Mouse (Mus musculus): ENCODE results near the gene Fgf11. TPM values are rescaled to one million over a fixed set of nuclear protein-coding genes. Genes with fewer than 3 reads are reported as not detected.

The Fgf11 gene
- 1.7 and 2.2 TPM in 2 replicates for polyA plus RNA-seq (2016; fragmentation: Nextera tagmentation; extraction: Ambion mirVana)

DNA sequence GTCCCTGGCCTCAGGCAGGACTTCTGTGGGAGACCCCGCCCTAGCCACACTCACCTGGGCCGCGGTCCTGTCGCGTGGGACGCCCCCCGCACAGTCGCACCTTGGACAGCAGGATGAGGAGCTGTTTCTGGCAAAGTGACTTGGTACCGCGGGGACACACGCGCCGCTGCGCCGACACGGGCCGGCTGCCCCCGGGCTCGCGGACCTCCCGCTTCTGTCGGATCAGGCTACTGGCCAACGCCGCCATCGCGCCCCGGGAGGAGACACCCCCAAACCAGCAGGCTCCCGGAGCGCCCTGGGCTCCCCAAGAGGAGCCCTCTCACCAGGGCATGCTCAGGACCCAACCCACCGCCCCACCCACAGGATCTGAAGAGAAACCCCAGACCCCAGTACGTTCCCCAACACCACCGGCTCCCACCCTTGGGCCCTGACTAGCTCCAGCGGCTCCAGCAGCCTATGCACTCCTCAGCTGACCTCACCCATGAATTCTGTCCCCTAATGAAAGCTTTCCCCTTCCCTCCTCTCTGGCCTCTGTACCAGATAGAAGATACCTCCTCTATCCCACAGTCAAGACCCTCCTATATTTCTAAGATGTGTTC lies at the start of gene Fgf11:
TSS of gene Fgf11 (minus strand) at position 479 of the 599 bp plus-strand sequence.
- no peak for ATAC-seq (ENCODE audit: insufficient number of reproducible peaks, insufficient read depth, low FRiP score, low TSS enrichment)
- WGBS, result under 1% methylated on average over 33 of the region's 33 CpGs
- Histone ChIP-seq H3K4me3 (peak within 1 kb of the TSS; percentile 57), H3K9ac (peak within 1 kb of the TSS; percentile 68), H3K4me2 (replicated peaks) (peak within 1 kb of the TSS; percentile 90), H3K27ac (peak within 1 kb of the TSS; percentile 83), H3K27me3 (peaks cover 78% of the 10 kb centered on the region), H3K36me3 (no peaks in the 10 kb centered on the region), H3K9me3 (no peaks in the 10 kb centered on the region), H3K4me1 (peaks cover 50% of the 10 kb centered on the region)

DNA sequence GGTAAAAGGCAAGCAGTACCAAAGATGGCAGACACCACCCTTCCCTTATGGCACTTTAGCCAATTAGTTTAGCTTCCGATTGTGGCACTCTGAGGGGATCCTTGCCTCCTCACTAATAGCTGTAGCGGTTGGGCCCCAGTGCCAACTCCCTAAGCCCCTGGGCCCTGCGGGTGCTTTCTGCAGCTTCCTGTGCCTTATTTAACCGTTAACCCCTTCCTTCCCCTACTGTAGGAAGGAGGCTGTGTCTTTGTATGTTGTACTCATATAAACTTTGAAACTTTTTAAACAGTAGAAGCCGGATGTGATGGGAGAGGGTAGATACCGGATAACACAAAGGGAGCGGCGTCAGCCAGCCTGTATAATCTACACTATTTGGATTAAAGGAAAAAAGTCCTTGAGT lies 49.1 kb upstream of the Fgf11 start:
- Histone ChIP-seq H3K36me3 (peaks cover 49% of the 10 kb centered on the region), H3K27me3 (no peaks in the 10 kb centered on the region)

DNA sequence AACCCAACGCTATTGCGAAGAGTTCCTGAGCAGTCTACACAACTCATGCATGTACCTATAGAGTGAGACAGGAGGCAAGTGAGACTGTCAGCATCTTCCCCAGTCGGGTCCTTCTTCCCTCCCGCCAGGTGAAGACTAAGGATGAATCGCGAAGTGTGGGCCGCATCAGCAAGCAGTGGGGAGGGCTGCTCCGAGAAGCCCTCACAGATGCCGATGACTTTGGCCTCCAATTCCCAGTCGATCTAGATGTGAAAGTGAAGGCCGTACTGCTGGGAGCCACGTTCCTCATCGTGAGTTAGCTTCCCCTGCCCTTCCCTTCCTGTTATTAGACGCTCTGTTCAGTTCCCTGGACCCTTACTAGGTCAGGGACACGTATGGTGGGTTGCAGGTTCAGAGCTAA lies 48.2 kb upstream of the Fgf11 start:
- no peak overlapping the region for H3K9ac ChIP-seq
- peaks cover 23% of the 10 kb centered on the region for H3K4me1 ChIP-seq
- 90% methylated on average over 15 of the region's 15 CpGs for WGBS
- H3K27me3 ChIP-seq, result no peaks in the 10 kb centered on the region
- H3K36me3 ChIP-seq, result peaks cover 49% of the 10 kb centered on the region
- no peaks in the 10 kb centered on the region for H3K9me3 ChIP-seq
- no peak overlapping the region for H3K27ac ChIP-seq
- H3K4me2 ChIP-seq (replicated peaks), result no peak overlapping the region
- H3K4me3 ChIP-seq, result no peak overlapping the region
- ATAC-seq (ENCODE audit: insufficient number of reproducible peaks, insufficient read depth, low FRiP score, low TSS enrichment), result no peak

More for the DNA sequence above, 49.1 kb upstream of the Fgf11 start:
- 0 out of 2 replicates have a peak overlapping the region, but pooled peaks have one; percentile 17 for H3K27ac ChIP-seq
- H3K4me2 ChIP-seq (replicated peaks), result no peak overlapping the region
- H3K9ac ChIP-seq, result no peak overlapping the region
- H3K4me1 ChIP-seq, result peaks cover 21% of the 10 kb centered on the region
- ATAC-seq (ENCODE audit: insufficient number of reproducible peaks, insufficient read depth, low FRiP score, low TSS enrichment), result no peak
- no peak overlapping the region for H3K4me3 ChIP-seq
- WGBS, result 73% methylated on average over 8 of the region's 8 CpGs
- H3K9me3 ChIP-seq, result no peaks in the 10 kb centered on the region

DNA sequence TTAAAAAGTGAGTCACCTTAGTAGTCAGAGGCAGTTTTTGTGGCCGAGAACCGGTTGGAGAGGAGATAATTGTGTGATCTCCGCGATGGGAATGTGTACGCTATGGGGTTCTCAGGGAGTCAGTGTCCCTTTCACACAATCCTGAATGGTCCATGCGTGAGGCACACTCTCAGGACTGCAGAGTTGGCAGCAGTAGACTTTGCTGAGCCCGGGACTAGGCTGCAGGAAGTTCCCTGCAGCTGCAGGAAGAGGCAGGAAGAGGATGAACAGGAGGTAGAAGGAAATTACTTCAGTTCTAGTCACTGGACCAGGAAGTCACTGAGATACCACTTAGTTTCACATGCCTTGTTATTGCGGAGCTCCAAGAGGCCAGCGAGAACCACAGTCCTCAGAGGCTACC lies 47.5 kb upstream of the Fgf11 start:
- Histone ChIP-seq H3K36me3 (peaks cover 49% of the 10 kb centered on the region), H3K4me2 (replicated peaks) (no peak overlapping the region), H3K4me3 (no peak overlapping the region), H3K4me1 (peaks cover 23% of the 10 kb centered on the region), H3K27ac (no peak overlapping the region), H3K9me3 (no peaks in the 10 kb centered on the region), H3K27me3 (no peaks in the 10 kb centered on the region), H3K9ac (no peak overlapping the region)
- no peak for ATAC-seq (ENCODE audit: insufficient number of reproducible peaks, insufficient read depth, low FRiP score, low TSS enrichment)
- 91% methylated on average over 9 of the region's 9 CpGs for WGBS

DNA sequence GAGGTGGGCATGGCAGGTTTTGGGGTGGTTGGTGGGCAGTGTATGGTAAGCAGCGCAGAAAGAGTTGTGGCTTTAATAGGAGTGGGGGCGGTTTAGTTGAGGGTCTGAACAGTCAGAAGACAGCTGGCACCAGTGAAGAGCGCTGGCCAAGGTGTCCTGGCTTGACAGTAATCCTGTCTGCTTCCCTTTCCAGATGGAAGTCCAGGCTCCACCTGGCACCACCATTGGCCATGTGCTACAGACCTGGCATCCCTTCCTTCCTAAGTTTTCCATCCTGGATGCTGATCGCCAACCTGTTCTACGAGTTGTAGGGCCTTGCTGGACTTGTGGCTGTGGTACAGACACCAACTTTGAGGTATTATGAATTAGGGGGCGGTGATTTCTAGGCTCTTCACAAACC lies 46.4 kb upstream of the Fgf11 start:
- 97% methylated on average over 6 of the region's 6 CpGs for WGBS
- Histone ChIP-seq H3K9me3 (no peaks in the 10 kb centered on the region), H3K27me3 (no peaks in the 10 kb centered on the region), H3K27ac (peak overlapping the region; percentile 96; the same call in 1 of the 2 replicates), H3K9ac (peak overlapping the region; percentile 83; the same call in 1 of the 2 replicates), H3K4me1 (peaks cover 23% of the 10 kb centered on the region), H3K4me3 (peak overlapping the region; percentile 70), H3K4me2 (replicated peaks) (peak overlapping the region; percentile 86), H3K36me3 (peaks cover 49% of the 10 kb centered on the region)
- ATAC-seq (ENCODE audit: insufficient number of reproducible peaks, insufficient read depth, low FRiP score, low TSS enrichment), result no peak

DNA sequence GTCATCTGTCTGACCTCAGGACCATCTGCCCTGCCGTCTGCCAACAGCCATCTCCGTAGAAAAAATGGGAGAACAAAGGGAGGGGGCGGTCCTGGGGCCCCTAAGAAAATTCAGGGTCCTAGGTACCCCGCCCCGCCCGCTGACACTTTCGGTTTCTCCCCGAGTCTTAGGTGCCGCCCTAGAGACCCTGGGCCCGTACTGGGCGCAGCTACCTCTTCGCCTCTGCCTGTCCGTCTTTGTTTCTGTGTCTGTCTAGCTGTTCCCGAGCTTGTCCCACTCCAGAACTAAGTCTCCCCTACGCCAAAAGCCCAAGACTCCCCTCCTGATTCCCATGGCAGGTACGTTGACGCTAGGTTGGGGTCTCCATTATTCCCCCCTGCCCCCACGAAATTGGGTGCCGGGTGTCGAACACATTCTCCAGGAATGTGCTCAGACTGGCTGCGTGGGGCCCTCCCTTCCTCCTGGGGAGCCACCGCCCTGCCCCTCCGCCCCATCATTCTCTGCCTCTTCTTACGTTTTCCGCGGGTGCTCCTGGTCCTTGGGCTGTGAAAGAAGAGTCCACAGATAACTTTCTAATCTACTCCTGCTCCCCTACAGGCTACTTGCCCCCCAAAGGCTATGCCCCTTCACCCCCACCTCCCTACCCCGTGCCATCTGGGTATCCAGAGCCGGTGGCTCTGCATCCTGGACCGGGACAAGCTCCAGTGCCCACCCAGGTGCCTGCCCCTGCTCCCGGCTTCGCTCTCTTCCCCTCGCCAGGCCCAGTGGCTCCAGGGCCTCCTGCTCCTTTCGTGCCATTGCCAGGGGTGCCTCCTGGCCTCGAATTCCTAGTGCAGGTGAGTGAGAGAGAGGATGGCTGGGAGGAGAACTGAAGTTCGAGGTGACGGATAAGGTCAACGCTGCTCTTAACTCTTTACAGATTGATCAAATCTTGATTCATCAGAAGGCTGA lies 45.4 kb upstream of the Fgf11 start:
- peak overlapping the region; percentile 83 for H3K9ac ChIP-seq
- ATAC-seq (ENCODE audit: insufficient number of reproducible peaks, insufficient read depth, low FRiP score, low TSS enrichment), result no peak
- peak overlapping the region; percentile 96 for H3K27ac ChIP-seq
- WGBS, result 11% methylated on average over 37 of the region's 37 CpGs
- H3K4me3 ChIP-seq, result peak overlapping the region; percentile 70
- peaks cover 45% of the 10 kb centered on the region for H3K36me3 ChIP-seq
- no peaks in the 10 kb centered on the region for H3K9me3 ChIP-seq
- H3K27me3 ChIP-seq, result no peaks in the 10 kb centered on the region
- peak overlapping the region; percentile 86 for H3K4me2 ChIP-seq (replicated peaks)
- H3K4me1 ChIP-seq, result peaks cover 23% of the 10 kb centered on the region

DNA sequence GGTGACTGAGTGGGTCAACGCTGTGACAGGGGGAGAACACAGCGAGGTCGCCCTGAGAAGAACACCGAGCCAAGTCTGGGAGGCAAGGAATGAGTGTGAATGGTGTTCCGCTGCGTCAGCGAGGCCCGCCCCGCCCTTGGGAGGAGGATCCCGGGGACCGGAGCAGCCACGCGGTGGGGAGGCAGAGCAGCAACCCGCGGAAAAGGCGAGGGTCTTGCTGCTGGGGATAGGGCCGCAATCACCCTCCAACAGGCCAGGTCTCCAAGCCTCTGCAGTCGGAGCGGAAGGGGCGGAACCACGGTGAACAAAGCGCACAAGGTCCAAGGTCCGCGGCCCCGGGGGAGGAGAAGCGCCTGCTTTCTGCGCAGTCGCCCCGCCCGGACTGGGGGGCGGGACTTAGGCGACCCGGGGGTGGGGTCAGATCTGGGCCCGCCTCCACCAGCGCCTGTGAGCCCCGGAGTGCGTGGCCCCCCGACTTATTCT lies 44.6 kb upstream of the Fgf11 start, which contains the start of gene Plscr3:
TSS of gene Plscr3 (plus strand) at position 179 of the 483 bp plus-strand sequence.
- WGBS, result under 1% methylated on average over 34 of the region's 38 CpGs
- Histone ChIP-seq H3K9me3 (no peaks in the 10 kb centered on the region), H3K4me2 (replicated peaks) (peak within 1 kb of the TSS; percentile 86), H3K36me3 (peaks cover 37% of the 10 kb centered on the region), H3K27me3 (no peaks in the 10 kb centered on the region), H3K9ac (peak within 1 kb of the TSS; percentile 83), H3K27ac (peak within 1 kb of the TSS; percentile 96), H3K4me3 (peak within 1 kb of the TSS; percentile 70), H3K4me1 (peaks cover 23% of the 10 kb centered on the region)
- peak; percentile 78 for ATAC-seq (ENCODE audit: insufficient number of reproducible peaks, insufficient read depth, low FRiP score, low TSS enrichment)

DNA sequence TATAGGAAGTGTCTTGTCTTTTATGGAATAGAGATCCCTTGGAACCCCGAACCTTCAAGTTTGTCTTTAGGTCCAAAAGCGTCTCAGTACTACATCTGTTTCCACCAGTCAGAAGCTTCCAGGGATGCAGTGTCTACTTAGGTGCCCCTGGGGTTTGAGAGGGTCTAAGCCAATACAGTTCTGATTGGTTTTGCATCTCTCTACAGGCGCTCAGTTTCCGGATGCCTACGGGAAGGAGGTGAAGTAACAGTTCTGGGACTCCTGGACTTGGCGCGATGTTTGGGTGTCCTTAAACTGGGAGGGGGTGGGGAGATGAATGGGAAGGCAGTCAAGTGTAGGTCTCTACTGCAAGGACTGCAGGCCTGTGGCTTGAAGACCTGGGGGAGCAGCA lies 37.1 kb upstream of the Fgf11 start:
- no peaks in the 10 kb centered on the region for H3K27me3 ChIP-seq
- peak overlapping the region; percentile 57; the same call in 1 of the 2 replicates for H3K9ac ChIP-seq
- peak overlapping the region; percentile 79 for H3K4me3 ChIP-seq
- 3% methylated on average over 7 of the region's 7 CpGs for WGBS
- H3K9me3 ChIP-seq, result no peaks in the 10 kb centered on the region
- peaks cover 34% of the 10 kb centered on the region for H3K4me1 ChIP-seq
- H3K27ac ChIP-seq, result peak overlapping the region; percentile 85
- ATAC-seq (ENCODE audit: insufficient number of reproducible peaks, insufficient read depth, low FRiP score, low TSS enrichment), result no peak
- peak overlapping the region; percentile 97 for H3K4me2 ChIP-seq (replicated peaks)
- H3K36me3 ChIP-seq, result 0 out of 2 replicates have a peak, but pooled peaks cover 2% of the 10 kb centered on the region

DNA sequence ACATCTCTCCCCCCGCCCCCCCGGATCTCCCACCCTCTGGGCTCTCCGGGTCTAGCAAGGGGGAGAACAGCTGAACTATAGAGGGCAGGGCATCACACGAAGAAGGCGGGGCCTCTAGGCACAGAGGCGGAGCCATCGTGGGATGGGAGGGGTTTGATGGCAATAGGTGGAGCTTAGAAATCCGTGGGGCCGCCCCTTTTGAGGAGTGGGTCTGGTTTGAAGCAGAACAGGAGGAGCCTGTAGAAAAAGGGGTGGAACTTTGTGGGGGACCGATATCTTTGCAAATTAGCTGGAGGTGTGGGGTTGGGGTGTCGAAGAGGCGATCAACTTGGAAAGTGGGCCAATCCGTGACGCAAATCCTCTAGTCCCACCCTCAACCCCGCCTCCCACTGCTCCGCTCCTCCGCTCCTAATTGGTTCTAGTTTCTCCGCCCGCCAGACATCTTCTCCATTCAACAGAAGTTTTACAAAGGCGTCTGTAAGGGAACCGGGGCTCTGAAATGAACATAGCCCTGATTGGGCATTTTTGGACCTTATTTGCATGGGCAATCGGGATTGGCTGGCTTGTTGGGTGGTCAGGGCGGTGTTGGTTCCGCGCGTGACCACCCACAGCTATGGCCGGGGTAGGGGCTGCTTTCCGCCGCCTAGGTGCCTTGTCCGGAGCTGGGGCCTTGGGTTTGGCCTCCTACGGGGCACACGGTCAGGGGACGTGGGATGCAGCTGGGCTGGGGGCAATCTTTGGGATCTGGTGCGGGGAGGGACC lies 36.5 kb upstream of the Fgf11 start, which contains the start of gene Tmem256:
TSS of gene Tmem256 (plus strand) at position 563 of the 762 bp plus-strand sequence.
- Histone ChIP-seq H3K4me3 (peak within 1 kb of the TSS; percentile 79), H3K9ac (peak within 1 kb of the TSS; percentile 87), H3K4me2 (replicated peaks) (peak within 1 kb of the TSS; percentile 97), H3K27ac (peak within 1 kb of the TSS; percentile 92), H3K27me3 (no peaks in the 10 kb centered on the region), H3K9me3 (no peaks in the 10 kb centered on the region), H3K4me1 (peaks cover 37% of the 10 kb centered on the region), H3K36me3 (0 out of 2 replicates have a peak, but pooled peaks cover 8% of the 10 kb centered on the region)
- ATAC-seq (ENCODE audit: insufficient number of reproducible peaks, insufficient read depth, low FRiP score, low TSS enrichment), result peak; percentile 85
- under 1% methylated on average over 34 of the region's 34 CpGs for WGBS

DNA sequence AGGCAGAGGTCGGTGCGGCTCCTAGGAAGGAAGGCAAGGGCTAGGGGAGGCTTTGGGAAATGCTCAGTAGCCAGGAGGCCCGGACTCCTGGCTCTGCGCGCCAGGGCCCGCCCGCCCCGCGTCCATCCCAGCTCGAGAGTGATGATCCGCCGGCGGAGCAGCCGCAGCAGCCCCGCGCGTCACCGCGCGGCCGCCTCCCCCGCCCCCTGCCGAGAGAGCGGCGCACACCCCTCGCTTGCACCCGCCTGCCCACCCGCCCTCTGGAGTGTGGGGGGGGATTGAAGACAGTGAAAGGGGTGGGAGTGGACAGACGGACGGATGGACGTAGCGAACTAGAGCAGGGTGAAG lies 35.9 kb upstream of the Fgf11 start, which contains the start of gene Nlgn2:
TSS of gene Nlgn2 (minus strand) at position 181 of the 348 bp plus-strand sequence.
- Histone ChIP-seq H3K4me2 (replicated peaks) (peak within 1 kb of the TSS; percentile 97), H3K27me3 (no peaks in the 10 kb centered on the region), H3K36me3 (peaks cover 14% of the 10 kb centered on the region), H3K27ac (peak within 1 kb of the TSS; percentile 92), H3K4me1 (peaks cover 37% of the 10 kb centered on the region), H3K9me3 (no peaks in the 10 kb centered on the region), H3K9ac (peak within 1 kb of the TSS; percentile 87), H3K4me3 (peak within 1 kb of the TSS; percentile 79)
- WGBS, result under 1% methylated on average over 29 of the region's 32 CpGs
- no peak for ATAC-seq (ENCODE audit: insufficient number of reproducible peaks, insufficient read depth, low FRiP score, low TSS enrichment)
